Mouse (Mus musculus): ENCODE measurements around the gene Stat5a. TPM values are rescaled to one million over a fixed set of nuclear protein-coding genes. Genes with fewer than 3 reads are reported as not detected.

The Stat5a gene
- total and polyA plus RNA-seq, 3 experiments, result 27.0 to 51.2 (median 38.0) TPM

Other genes starting within 250 kb of the Stat5a start
- 10 to 100 TPM; 32.5 to 36.0 TPM for gene Nkiras2, start 240.1 kb upstream of the Stat5a start, total RNA-seq (2021)
- 50.9 and 59.4 TPM in 2 replicates for gene Nkiras2, start 240.1 kb upstream of the Stat5a start, polyA plus RNA-seq (2012; rRNA removed)
- gene Dnajc7, start 239.2 kb upstream of the Stat5a start, total RNA-seq (2021), result 100 to 1,000 TPM; 174 to 177 TPM
- 9.3 and 11.7 TPM in 2 replicates for gene Dnajc7, start 239.2 kb upstream of the Stat5a start, polyA plus RNA-seq (2012; rRNA removed)
- gene Zfp385c, start 166.9 kb upstream of the Stat5a start, total RNA-seq (2021), result under 1 TPM in 1 of 2 experiments, not detected in 1; 0.59 TPM
- 0.75 and 0.84 TPM in 2 replicates for gene Zfp385c, start 166.9 kb upstream of the Stat5a start, polyA plus RNA-seq (2012; rRNA removed)
- 10 to 100 TPM; 29.2 to 60.7 TPM for gene Dhx58, start 155.1 kb upstream of the Stat5a start, total RNA-seq (2021)
- 30.2 and 42.2 TPM in 2 replicates for gene Dhx58, start 155.1 kb upstream of the Stat5a start, polyA plus RNA-seq (2012; rRNA removed)
- gene Kat2a, start 146.9 kb upstream of the Stat5a start, total RNA-seq (2021), result 10 to 100 TPM; 42.5 to 42.6 TPM
- gene Kat2a, start 146.9 kb upstream of the Stat5a start, polyA plus RNA-seq (2012; rRNA removed), result 73.5 and 85.1 TPM in 2 replicates
- not detected for gene Hspb9, start 145.5 kb upstream of the Stat5a start, total RNA-seq (2021)
- not detected in 2 replicates for gene Hspb9, start 145.5 kb upstream of the Stat5a start, polyA plus RNA-seq (2012; rRNA removed)
- gene Rab5c, start 121.1 kb upstream of the Stat5a start, total RNA-seq (2021), result 100 to 1,000 TPM; 191 to 196 TPM
- 201 and 238 TPM in 2 replicates for gene Rab5c, start 121.1 kb upstream of the Stat5a start, polyA plus RNA-seq (2012; rRNA removed)
- gene Kcnh4, start 99.4 kb upstream of the Stat5a start, total RNA-seq (2021), result under 1 TPM; 0.28 to 0.32 TPM
- 0.45 and 0.57 TPM in 2 replicates for gene Kcnh4, start 99.4 kb upstream of the Stat5a start, polyA plus RNA-seq (2012; rRNA removed)
- gene Hcrt, start 96.4 kb upstream of the Stat5a start, total RNA-seq (2021), result not detected
- not detected in 2 replicates for gene Hcrt, start 96.4 kb upstream of the Stat5a start, polyA plus RNA-seq (2012; rRNA removed)
- 10 to 100 TPM; 21.6 to 26.0 TPM for gene Ghdc, start 88.4 kb upstream of the Stat5a start, total RNA-seq (2021)
- gene Ghdc, start 88.4 kb upstream of the Stat5a start, polyA plus RNA-seq (2012; rRNA removed), result 26.8 and 27.6 TPM in 2 replicates
- gene Stat5b, start 8.6 kb upstream of the Stat5a start, total RNA-seq (2021), result 10 to 100 TPM; 60.3 to 65.3 TPM
- 43.8 and 53.8 TPM in 2 replicates for gene Stat5b, start 8.6 kb upstream of the Stat5a start, polyA plus RNA-seq (2012; rRNA removed)
- 10 to 100 TPM; 76.6 to 79.4 TPM for gene Stat3, start 80.2 kb downstream of the Stat5a start, total RNA-seq (2021)
- gene Stat3, start 80.2 kb downstream of the Stat5a start, polyA plus RNA-seq (2012; rRNA removed), result 45.4 and 54.9 TPM in 2 replicates
- 100 to 1,000 TPM; 236 to 425 TPM for gene Cavin1, start 111.5 kb downstream of the Stat5a start, total RNA-seq (2021)
- 193 and 219 TPM in 2 replicates for gene Cavin1, start 111.5 kb downstream of the Stat5a start, polyA plus RNA-seq (2012; rRNA removed)
- gene Atp6v0a1, start 150.1 kb downstream of the Stat5a start, total RNA-seq (2021), result 100 to 1,000 TPM; 116 to 159 TPM
- 77.9 and 98.0 TPM in 2 replicates for gene Atp6v0a1, start 150.1 kb downstream of the Stat5a start, polyA plus RNA-seq (2012; rRNA removed)
- gene Naglu, start 210.7 kb downstream of the Stat5a start, total RNA-seq (2021), result 10 to 100 TPM; 38.0 to 42.5 TPM
- gene Naglu, start 210.7 kb downstream of the Stat5a start, polyA plus RNA-seq (2012; rRNA removed), result 102 and 120 TPM in 2 replicates
- gene Hsd17b1, start 219.1 kb downstream of the Stat5a start, total RNA-seq (2021), result 1 to 10 TPM; 1.1 to 2.5 TPM
- 2.1 and 2.3 TPM in 2 replicates for gene Hsd17b1, start 219.1 kb downstream of the Stat5a start, polyA plus RNA-seq (2012; rRNA removed)
- gene Coasy, start 223.2 kb downstream of the Stat5a start, total RNA-seq (2021), result 10 to 100 TPM; 86.9 to 90.5 TPM
- 178 and 187 TPM in 2 replicates for gene Coasy, start 223.2 kb downstream of the Stat5a start, polyA plus RNA-seq (2012; rRNA removed)
- gene Mlx, start 227.9 kb downstream of the Stat5a start, total RNA-seq (2021), result 10 to 100 TPM; 57.8 to 72.3 TPM
- 36.3 and 42.4 TPM in 2 replicates for gene Mlx, start 227.9 kb downstream of the Stat5a start, polyA plus RNA-seq (2012; rRNA removed)
- gene Psmc3ip, start 236.1 kb downstream of the Stat5a start, total RNA-seq (2021), result 1 to 10 TPM; 3.6 to 5.9 TPM
- gene Psmc3ip, start 236.1 kb downstream of the Stat5a start, polyA plus RNA-seq (2012; rRNA removed), result 0.38 and 0.71 TPM in 2 replicates